Mouse (Mus musculus) CH12.LX (cell line): ENCODE data around the gene Ccdc188. TPM values are rescaled to one million over a fixed set of nuclear protein-coding genes. Genes with fewer than 3 reads are reported as not detected.

Source experiments
- DNase-seq: peaks from one replicate; pipeline ENCODE4 v3.0.0-alpha.2; 2013; ENCODE audit errors: extremely low read depth
- H3K27ac ChIP-seq: 2 replicates; pipeline ENCODE4 v1.5.1; 2012; ENCODE audit warnings: low read depth, mild to moderate bottlenecking, control low read depth, moderate library complexity; ENCODE audit not compliant: insufficient read depth
- H3K27me3 ChIP-seq: replicated peaks from 2 replicates; pipeline ENCODE3; 2012; ENCODE audit warnings: inconsistent platforms
- H3K36me3 ChIP-seq, 2 experiments: replicated peaks in 1 of 2; 2 replicates each; pipeline versions ENCODE3 to v1.6.1; 2012; ENCODE audit warnings: inconsistent platforms in 1 of 2, low read length in 1 of 2, mild to moderate bottlenecking in 1 of 2, mixed read lengths in 1 of 2, moderate library complexity in 1 of 2; ENCODE audit not compliant: control insufficient read depth in 1 of 2, insufficient read depth in 1 of 2
- H3K4me1 ChIP-seq, 2 experiments: 2 replicates each; pipeline ENCODE4 v1.6.1; 2012; ENCODE audit warnings: inconsistent platforms in 1 of 2, moderate library complexity in 1 of 2; ENCODE audit not compliant: insufficient read depth in 2 of 2, control insufficient read depth in 1 of 2
- H3K4me2 ChIP-seq: 2 replicates; pipeline ENCODE4 v1.6.1; 2012; ENCODE audit warnings: low read depth, mild to moderate bottlenecking, control low read depth; ENCODE audit not compliant: poor library complexity, insufficient read depth, severe bottlenecking
- H3K4me3 ChIP-seq, 3 experiments: fragments of 150-350 bp in 1 of 3; sonication (generic) in 1 of 3; replicated peaks in 1 of 3; 2 replicates each; pipeline versions ENCODE3 to v1.5.1; 2011 to 2012; ENCODE audit warnings: low read depth in 2 of 3, low read length in 2 of 3, mild to moderate bottlenecking in 2 of 3, moderate library complexity in 2 of 3, control low read depth in 1 of 3, improper control_type of control experiment in 1 of 3, inconsistent platforms in 1 of 3, mixed read lengths in 1 of 3; ENCODE audit not compliant: poor library complexity in 1 of 3
- H3K79me2 ChIP-seq: replicated peaks from 2 replicates; pipeline ENCODE4 v1.6.1; 2012; ENCODE audit warnings: mild to moderate bottlenecking, moderate library complexity; ENCODE audit not compliant: control insufficient read depth, poor library complexity, insufficient read depth, severe bottlenecking; ENCODE audit errors: extremely low read depth
- H3K9ac ChIP-seq: 2 replicates; pipeline ENCODE4 v1.6.1; 2012; ENCODE audit warnings: low read depth, mild to moderate bottlenecking, control low read depth, moderate library complexity; ENCODE audit not compliant: insufficient read depth
- H3K9me3 ChIP-seq: replicated peaks from 2 replicates; pipeline ENCODE3; 2012; ENCODE audit warnings: low read length, inconsistent platforms, mixed read lengths
- CHD2 ChIP-seq: IDR thresholded peaks from 2 replicates; pipeline ENCODE4 v1.6.1; 2011; ENCODE audit warnings: low read length, improper control_type of control experiment
- CTCF ChIP-seq, 2 experiments: IDR thresholded peaks in 1 of 2; conservative IDR thresholded peaks in 1 of 2; 2 replicates each; pipeline ENCODE4 v1.5.1; 2011 to 2012; ENCODE audit warnings: low read depth in 2 of 2, low read length in 2 of 2, improper control_type of control experiment in 1 of 2, inconsistent platforms in 1 of 2, mild to moderate bottlenecking in 1 of 2, moderate library complexity in 1 of 2
- E2F4 ChIP-seq: IDR thresholded peaks from 2 replicates; pipeline ENCODE4 v1.6.1; 2011; ENCODE audit warnings: low read depth, low read length, improper control_type of control experiment; ENCODE audit not compliant: insufficient replicate concordance
- ELF1 ChIP-seq: IDR thresholded peaks from 2 replicates; pipeline ENCODE4 v1.6.1; 2014; ENCODE audit warnings: low read depth, mild to moderate bottlenecking, inconsistent platforms, low read length, improper control_type of control experiment
- HCFC1 ChIP-seq: IDR thresholded peaks from 2 replicates; pipeline ENCODE4 v1.6.1; 2012; ENCODE audit warnings: low read depth, mild to moderate bottlenecking, inconsistent platforms, low read length, improper control_type of control experiment
- JUN ChIP-seq: IDR thresholded peaks from 2 replicates; pipeline ENCODE4 v1.6.1; 2011; ENCODE audit warnings: low read depth, mild to moderate bottlenecking, low read length, improper control_type of control experiment, moderate library complexity; ENCODE audit not compliant: insufficient read depth
- JUND ChIP-seq: conservative IDR thresholded peaks from 2 replicates; pipeline ENCODE4 v1.6.1; 2011; ENCODE audit warnings: low read depth, low read length, improper control_type of control experiment
- MAX ChIP-seq: IDR thresholded peaks from 2 replicates; pipeline ENCODE4 v1.6.1; 2011; ENCODE audit warnings: low read length, improper control_type of control experiment
- MAZ ChIP-seq: IDR thresholded peaks from 2 replicates; pipeline ENCODE4 v1.6.1; 2012; ENCODE audit warnings: low read depth, mild to moderate bottlenecking, inconsistent platforms, low read length, improper control_type of control experiment, moderate library complexity
- MXI1 ChIP-seq: IDR thresholded peaks from 2 replicates; pipeline ENCODE4 v1.6.1; 2011; ENCODE audit warnings: mild to moderate bottlenecking, low read depth, low read length, improper control_type of control experiment
- NELFE ChIP-seq: IDR thresholded peaks from 2 replicates; pipeline ENCODE4 v1.6.1; 2011; ENCODE audit warnings: low read depth, low read length, improper control_type of control experiment
- NRF1 ChIP-seq: IDR thresholded peaks from 2 replicates; pipeline ENCODE4 v1.6.1; 2014; ENCODE audit warnings: low read depth, mild to moderate bottlenecking, inconsistent platforms, low read length, improper control_type of control experiment, moderate library complexity
- POLR2A ChIP-seq: IDR thresholded peaks from 2 replicates; pipeline ENCODE4 v1.6.1; 2011; ENCODE audit warnings: low read depth, mild to moderate bottlenecking, improper control_type of control experiment, low read length
- POLR2AphosphoS2 ChIP-seq: IDR thresholded peaks from 2 replicates; pipeline ENCODE4 v1.6.1; 2011; ENCODE audit warnings: low read depth, low read length, improper control_type of control experiment
- RAD21 ChIP-seq: IDR thresholded peaks from 2 replicates; pipeline ENCODE4 v1.6.1; 2011; ENCODE audit warnings: low read depth, mild to moderate bottlenecking, low read length, improper control_type of control experiment, moderate library complexity
- SMC3 ChIP-seq: IDR thresholded peaks from 2 replicates; pipeline ENCODE4 v1.6.1; 2011; ENCODE audit warnings: low read depth, low read length, improper control_type of control experiment
- TCF12 ChIP-seq: IDR thresholded peaks from 2 replicates; pipeline ENCODE4 v1.6.1; 2014; ENCODE audit warnings: low read depth, mild to moderate bottlenecking, inconsistent platforms, low read length, improper control_type of control experiment
- UBTF ChIP-seq: IDR thresholded peaks from 2 replicates; pipeline ENCODE4 v1.6.1; 2012; ENCODE audit warnings: low read depth, mild to moderate bottlenecking, inconsistent platforms, low read length, improper control_type of control experiment, moderate library complexity
- USF1 ChIP-seq: IDR thresholded peaks from 2 replicates; pipeline ENCODE4 v1.6.1; 2014; ENCODE audit warnings: low read depth, mild to moderate bottlenecking, inconsistent platforms, low read length, improper control_type of control experiment
- ZC3H11A ChIP-seq: IDR thresholded peaks from 2 replicates; pipeline ENCODE4 v1.6.1; 2012; ENCODE audit warnings: low read depth, mild to moderate bottlenecking, inconsistent platforms, low read length, improper control_type of control experiment
- ZKSCAN1 ChIP-seq: IDR thresholded peaks from 2 replicates; pipeline ENCODE4 v1.6.1; 2012; ENCODE audit warnings: low read depth, inconsistent platforms, low read length, improper control_type of control experiment, borderline replicate concordance
- ZNF384 ChIP-seq: IDR thresholded peaks from 2 replicates; pipeline ENCODE4 v1.6.1; 2012; ENCODE audit warnings: low read depth, low read length, improper control_type of control experiment, inconsistent platforms
- dilution Hi-C: fragments of 300-500 bp; cut with MboI; formaldehyde crosslinking; loops from 2 replicates; pipeline ENCODE4 v1.14.3; 2020; ENCODE audit warnings: low sequenced_read_pairs; ENCODE audit not compliant: extremely low pct_unique_long_range_greater_than_20kb, extremely low pct_ligation_motif_present
- in situ Hi-C: fragments of 300-500 bp; cut with MboI; formaldehyde crosslinking; loops from 3 replicates; pipeline ENCODE4 v1.14.3; 2019; ENCODE audit warnings: low sequenced_read_pairs, low pct_ligation_motif_present, low pct_unique_long_range_greater_than_20kb, mixed read lengths
- polyA plus RNA-seq: library from polyadenylated mRNA; unstranded; fragments of >175 nt; gene quantifications from 2 replicates; pipeline ENCODE4 v1.2.1, GENCODE M21; 2012; ENCODE audit warnings: low read depth; ENCODE audit not compliant: insufficient read length
- total RNA-seq, 2 experiments: library from RNA; depleted of rRNA; stranded (reverse); fragments of 300-350 nt in 1 of 2; fragments of >200 nt in 1 of 2; gene quantifications; 2 replicates each; pipeline ENCODE4 v1.2.3; 2012 to 2014

The Ccdc188 gene
- total and polyA plus RNA-seq, 3 experiments: 0.30 TPM; not detected in 2

DNA sequence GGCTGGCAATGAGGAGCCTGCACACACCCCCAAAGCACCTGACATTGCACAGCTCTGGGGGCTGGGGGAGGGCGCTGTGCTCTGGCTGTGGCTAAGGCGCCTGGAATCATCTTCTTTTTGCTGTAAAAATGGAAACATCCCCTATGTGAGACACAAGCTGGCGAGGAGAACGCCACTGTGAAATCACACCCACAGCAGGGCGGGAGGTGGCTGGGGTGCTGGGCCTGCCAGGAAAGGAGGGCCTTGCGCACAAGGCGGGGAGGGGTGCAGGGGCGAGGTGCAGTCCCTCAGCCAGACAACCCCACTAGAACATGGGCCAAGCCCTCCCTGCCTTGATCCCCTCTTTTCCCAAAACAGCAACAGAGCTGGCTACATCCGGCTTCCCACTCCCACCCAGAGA lies 44.4 kb upstream of the Ccdc188 start:
- Histone ChIP-seq H3K36me3 (no peaks in the 10 kb centered on the region), H3K27ac (no peak overlapping the region), H3K4me2 (no peak overlapping the region), H3K4me1 (no peaks in the 10 kb centered on the region), H3K79me2 (no peaks in the 10 kb centered on the region), H3K27me3 (peaks cover 97% of the 10 kb centered on the region), H3K9ac (no peak overlapping the region), H3K4me3 (no peak overlapping the region), H3K9me3 (no peaks in the 10 kb centered on the region)
- in situ Hi-C loops (loop anchor here (5.0 kb wide), 1 partner anchor 51 kb away; no protein-coding TSS in a partner anchor), dilution Hi-C loops (no loop called here)
- TF ChIP-seq TCF12 (no peak), E2F4 (no peak), ELF1 (no peak), ZC3H11A (no peak), JUND (no peak), MAX (no peak), HCFC1 (no peak), CHD2 (no peak), POLR2AphosphoS2 (no peak), NRF1 (no peak), NELFE (no peak), USF1 (no peak), UBTF (no peak), POLR2A (no peak), ZNF384 (no peak)
- DNase-seq: no peak

DNA sequence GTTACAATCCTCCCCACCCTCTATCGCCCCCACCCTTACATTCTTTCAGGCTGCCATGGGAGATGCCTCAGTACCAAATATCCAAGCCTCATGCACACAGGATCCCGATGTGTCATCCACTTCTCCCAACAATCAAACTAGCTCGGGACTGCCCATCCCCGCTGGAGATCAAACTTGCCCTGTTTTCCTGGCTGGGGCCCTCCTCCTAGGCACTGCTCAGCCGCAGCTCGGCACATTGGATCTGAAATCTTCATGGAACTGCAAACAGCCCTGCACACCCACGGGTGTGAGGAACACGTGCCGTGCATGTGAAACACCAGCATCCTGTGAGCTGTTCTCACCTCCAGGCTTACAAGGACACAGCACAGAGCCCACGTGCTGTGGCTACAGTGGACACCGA lies 43.9 kb upstream of the Ccdc188 start:
- H3K4me2 ChIP-seq: no peak overlapping the region
- no peak for DNase-seq
- no peaks in the 10 kb centered on the region for H3K9me3 ChIP-seq
- no peak overlapping the region for H3K4me3 ChIP-seq
- H3K27ac ChIP-seq: no peak overlapping the region
- H3K27me3 ChIP-seq: peaks cover 97% of the 10 kb centered on the region
- dilution Hi-C loops (no loop called here), in situ Hi-C loops (loop anchor here (5.0 kb wide), 1 partner anchor 51 kb away; no protein-coding TSS in a partner anchor)
- H3K79me2 ChIP-seq: no peaks in the 10 kb centered on the region
- TF ChIP-seq USF1 (no peak), ZKSCAN1 (no peak), RAD21 (no peak), POLR2AphosphoS2 (no peak), JUND (no peak), NRF1 (no peak), CTCF (conservative IDR thresholded peaks at IDR 0.05 in 1 of 2, IDR thresholded peaks at IDR 0.05 in 1 of 2; ENCODE audit: low read depth in 2 of 2, low read length in 2 of 2) (no peak), MXI1 (no peak), ZC3H11A (no peak), MAZ (no peak), SMC3 (no peak), JUN (no peak)
- no peak overlapping the region for H3K9ac ChIP-seq
- no peaks in the 10 kb centered on the region for H3K4me1 ChIP-seq
- H3K36me3 ChIP-seq: no peaks in the 10 kb centered on the region
